Mouse (Mus musculus): ENCODE data around the gene Cstb.
A peak's percentile ranks its signal among the peaks of the same experiment; 100 is the strongest.

Gene Cstb

DNA sequence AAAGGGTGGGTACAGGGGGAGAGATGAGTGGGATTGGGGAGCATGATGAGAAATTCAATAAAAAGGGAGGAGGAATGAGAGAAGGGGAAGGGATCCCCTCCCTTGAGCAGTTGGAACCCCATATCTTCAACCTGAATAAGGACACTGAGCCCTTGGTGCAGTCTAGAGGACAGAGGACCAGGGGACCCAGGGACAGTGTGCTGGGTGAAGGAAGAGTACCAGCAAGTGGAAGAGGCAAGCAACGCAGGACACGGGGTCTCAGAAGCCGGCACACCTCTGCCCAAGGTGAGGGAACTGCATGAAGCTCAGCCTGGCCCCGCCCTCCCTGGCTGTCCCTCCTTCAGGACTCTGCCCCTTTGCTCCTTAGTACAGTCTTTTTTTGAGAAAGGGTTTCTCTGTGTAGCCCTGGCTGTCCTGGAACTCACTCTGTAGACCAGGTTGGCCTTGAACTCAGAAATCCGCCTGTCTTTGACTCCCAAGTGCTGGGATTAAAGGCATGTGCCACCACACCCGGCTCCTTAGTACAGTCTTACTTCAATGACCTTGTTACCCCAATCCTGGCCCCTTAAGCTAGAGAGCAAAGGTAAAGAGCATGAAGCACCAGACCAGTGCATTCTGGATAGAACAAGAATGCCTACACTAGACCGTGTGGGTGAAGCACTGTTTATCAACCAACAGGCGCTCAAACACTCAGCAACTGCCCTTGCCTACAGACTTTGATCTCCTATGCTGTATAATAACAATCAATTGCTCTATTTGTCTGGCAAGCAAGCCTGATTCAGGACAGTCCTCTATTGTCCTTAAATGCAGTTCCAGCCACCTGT lies 37.7 kb downstream of the Cstb start:
- no peak for DNase-seq

DNA sequence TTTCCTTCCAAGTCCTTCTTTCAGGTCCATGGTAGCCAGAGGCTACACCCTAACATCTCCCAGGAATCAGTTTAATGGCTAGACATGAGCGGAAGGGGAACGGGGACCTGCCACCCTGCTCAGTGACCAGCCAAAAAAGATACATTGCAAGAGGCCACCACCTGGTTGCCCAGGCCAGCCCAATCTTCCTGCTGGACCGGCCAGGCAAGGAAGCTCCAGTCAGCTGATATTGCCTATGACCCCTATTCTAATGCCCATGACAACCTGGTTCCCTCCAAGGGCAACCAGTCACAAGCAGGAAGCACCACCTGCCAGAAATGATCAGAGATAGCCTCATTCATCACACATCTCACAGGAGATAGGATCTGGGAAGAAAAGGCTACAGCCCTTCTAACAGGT lies 38.3 kb downstream of the Cstb start:
- DNase-seq, result no peak

DNA sequence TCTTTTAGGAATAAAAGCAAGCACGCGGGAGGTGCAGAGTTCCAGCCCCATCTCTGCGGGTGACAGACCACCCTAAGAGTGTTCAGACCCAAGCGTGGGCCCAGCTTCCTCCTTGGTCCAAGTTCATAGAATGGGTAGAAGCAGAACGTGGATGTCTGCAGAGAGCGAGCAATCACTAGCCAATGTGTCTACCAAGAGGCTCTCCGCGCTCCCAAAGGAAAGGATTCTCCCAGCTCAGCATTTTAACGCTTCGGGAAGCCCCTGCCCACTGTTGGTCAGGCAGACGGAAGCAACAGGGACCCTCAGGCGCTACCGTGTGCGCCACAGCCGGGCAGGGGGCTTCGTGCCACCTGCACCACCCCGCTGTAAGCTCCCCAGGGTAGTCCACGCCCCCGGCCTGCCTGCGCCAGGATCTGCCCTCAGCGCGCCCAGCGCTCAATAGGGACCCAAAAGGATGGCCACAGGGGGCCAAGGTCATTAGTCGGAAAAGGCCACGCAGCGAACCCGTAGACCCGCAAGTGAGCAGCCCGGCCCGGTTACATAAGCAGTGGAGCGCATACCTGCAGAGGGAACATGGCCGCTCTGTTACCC lies 38.8 kb downstream of the Cstb start:
- peak; percentile 37 for DNase-seq

DNA sequence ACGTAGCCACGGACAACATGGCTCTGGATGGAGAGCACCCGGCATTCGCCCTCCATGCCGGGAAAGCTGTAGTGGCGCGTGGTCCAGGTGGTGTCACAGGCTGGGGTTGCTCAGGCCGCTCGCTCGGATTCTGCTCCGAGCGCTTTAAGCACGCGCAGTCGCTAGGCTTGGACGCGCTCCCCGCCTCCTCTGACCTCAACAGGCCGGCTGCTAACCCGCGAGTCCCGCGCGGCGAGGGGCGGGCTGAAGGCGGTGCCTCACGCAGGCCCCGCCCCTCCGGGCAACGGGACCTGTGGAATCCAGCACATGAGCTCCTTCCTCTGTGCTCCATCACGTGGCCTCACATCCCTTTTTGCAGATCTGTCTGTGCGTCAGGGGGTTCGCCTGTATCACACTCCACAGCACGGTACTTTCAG lies 39.3 kb downstream of the Cstb start, which contains the start of gene Pdxk:
Pdxk (minus strand) TSS at position 184 of the 416 bp plus-strand sequence.
- peak; percentile 91 for DNase-seq

DNA sequence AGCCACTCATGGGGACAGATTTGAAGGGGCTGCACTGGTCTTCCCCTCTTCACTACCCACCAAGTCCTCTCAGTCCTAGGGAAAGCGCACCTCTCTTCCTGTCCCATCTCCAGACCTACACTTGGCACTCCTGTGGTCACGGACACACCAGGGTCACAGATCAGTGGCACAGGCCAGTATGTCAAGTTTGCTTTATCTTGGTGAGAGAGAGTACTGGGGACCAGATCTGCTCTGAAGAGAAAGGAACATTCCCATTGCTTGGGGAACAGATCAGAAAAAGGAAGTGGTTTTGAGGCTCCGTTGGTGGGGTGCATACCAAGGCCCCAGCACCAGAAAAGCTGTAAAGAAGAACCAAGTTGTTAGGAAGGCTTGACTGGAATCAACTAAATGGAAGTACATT lies 40.0 kb downstream of the Cstb start:
- DNase-seq, result no peak

DNA sequence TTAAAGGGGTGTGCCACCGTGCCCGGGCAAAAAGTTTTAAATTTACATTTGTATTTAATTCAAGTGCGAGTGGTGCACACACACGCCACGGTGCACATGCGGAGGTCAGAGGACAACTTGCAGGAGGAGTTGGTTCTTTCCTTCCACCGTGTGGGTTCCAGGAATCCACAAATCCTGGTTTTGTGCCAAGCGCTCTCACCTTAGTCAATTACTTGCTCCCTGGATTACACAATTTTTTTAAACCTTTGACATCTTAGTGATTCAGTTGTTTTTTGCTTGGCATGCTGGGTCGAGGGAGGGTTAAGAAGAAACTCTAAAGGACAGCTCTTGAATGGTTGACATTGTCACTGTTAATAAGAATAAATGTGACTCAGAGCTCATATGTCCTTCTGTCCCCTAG lies 41.2 kb downstream of the Cstb start:
- DNase-seq, result no peak

DNA sequence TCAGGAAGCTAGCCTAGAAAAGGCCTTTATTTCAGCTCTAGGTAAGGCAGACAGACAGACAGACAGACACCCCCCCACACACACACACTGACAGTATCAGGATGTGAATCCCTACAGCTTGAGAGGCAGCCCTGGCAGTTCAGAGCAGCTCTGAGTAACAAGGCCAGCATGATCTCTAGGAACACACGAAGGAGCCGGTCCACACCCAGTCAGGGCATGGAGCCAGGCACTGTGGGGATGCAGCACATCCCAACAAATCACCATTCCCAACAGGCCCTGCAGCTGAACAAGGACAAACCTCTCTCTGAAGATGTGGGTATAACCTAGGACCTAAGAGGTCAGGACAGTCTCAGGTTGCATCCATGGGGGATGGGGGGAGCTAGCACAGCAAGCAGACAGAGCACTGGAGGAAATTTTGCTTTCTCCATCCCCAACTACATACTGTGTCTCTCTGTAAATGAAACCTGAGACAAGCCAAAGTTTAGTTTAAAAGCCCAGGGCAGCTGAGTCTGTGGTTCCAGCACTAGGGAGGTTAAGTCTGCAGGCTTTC lies 42.4 kb downstream of the Cstb start:
- DNase-seq, result no peak

DNA sequence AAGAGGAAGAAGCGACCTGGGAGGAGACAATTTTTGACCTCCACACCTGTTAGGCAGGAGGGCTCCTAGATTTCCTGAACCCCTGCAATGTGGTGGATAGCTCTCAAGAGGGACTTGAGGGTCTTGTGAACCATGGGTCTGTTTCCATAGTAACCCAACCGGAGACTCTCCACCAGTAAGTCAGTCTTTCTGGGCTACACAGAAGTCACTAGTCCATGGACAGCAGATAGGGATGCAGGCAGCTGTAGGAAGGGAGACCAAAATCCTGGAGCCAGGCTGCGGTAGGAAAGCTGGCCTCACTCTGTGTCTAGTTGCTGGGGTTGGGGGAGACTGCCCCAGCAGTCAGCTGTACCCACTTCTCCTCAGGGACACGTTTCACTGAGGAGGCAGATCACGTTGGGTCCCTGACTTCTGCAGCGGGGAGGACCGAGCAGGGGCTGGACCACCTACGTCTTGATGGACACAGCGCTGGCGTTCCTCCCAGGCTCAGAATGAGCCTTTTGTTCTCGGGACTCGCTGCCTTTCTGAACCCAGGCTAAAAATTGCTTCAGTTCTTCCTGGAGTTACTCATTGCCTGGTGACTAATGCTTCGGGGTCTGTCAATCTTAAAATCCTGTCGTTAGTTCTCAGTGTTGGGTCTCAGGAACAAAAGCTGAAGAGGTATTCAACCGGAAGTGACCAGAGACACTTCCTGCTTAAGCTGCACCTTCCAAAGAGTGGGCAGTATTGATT lies 45.3 kb downstream of the Cstb start:
- DNase-seq, result no peak

DNA sequence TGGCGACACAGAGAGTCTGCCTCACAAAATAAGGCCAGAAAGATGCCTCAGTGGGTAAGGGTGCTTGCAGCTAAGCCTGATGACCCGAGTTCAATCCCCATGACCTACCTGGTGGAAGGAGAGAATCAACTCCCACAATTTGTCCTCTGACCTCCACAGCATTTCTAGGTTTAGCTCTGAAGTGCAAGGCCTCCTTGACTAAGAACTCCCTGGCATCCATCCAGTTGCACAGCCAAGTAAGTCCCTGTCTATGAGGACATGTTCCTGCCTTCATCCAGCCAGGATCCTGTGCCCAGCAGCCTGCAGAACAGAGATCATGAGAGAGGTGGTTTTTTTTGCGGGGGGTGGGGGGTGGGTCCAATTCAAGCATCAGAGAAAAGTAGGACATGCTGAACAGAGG lies 46.6 kb downstream of the Cstb start:
- no peak for DNase-seq

DNA sequence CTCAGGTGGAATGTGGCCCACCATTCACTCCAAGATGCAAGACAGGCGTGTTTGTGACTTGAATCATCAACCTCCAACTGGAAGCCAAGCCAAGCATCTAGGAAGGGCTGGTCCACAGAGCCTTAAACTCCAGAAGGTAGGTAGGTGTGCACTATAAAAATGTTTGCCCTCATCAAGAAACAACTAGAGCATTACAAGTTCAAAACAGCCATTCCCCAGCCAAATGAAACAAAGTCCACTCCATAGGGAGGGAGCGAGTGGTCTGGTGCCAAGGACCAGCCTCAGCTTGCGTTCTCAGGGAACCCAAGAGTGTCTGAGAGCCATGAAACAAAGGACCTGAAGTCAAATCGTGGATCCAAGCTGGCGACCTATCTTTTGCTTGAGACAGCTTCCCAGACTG lies 48.0 kb downstream of the Cstb start:
- DNase-seq, result no peak

DNA sequence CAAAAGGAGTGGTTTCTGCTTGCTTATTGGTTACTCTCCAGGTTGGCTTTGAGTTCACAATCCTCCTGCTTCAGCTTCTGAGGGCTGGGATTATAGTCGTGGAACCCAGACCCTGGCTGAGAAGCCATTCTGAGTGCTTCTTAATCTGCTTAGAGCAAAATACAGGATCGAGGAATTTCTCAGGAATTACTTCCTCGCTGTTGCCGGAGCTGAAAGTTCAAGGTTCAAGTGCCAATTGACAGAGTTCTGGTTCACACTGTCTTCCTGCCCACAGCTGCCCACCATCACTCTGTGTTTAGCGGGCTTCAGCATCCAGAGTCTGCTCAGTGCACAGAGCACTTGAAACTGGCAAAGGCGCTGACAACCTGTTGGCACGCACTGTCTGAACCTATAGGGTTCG lies 49.3 kb downstream of the Cstb start:
- no peak for DNase-seq

DNA sequence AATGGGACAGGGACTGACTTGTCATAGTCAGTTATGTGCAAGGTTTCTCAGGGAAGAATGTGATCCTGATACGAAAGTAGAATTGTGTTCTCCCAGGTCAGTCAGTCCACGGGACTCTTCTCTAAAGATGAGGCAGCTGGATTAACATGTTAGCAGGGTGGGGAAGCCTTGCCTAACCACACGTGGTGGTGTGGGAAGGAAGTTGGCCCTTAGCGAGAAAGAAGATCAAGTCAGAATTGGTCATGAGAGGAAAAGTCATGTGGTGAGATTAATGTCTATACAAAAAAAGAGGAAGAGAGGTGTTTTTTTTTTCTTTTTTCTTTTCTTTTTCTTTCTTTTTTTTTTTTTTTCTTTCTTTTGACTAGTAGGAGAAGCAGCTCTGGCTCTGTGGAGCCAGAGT lies 51.4 kb downstream of the Cstb start:
- DNase-seq, result no peak

Data from right cerebral cortex, postnatal 14 days (tissue).